Mouse (Mus musculus): ENCODE results near the gene Slc46a3. TPM values are rescaled to one million over a fixed set of nuclear protein-coding genes. Genes with fewer than 3 reads are reported as not detected.

The Slc46a3 gene
- total and polyA plus RNA-seq, 2 experiments from 2014 or later, result 3.1 to 3.5 TPM

- no peak for DNase-seq (ENCODE audit: low spot score)
- H3K36me3 ChIP-seq (replicated peaks; ENCODE audit: control insufficient read depth, insufficient read depth, low read length), result no peaks in the 10 kb centered on the region
- no peaks in the 10 kb centered on the region for H3K27me3 ChIP-seq (ENCODE audit: control insufficient read depth, insufficient read depth, low read length)
- H3K4me1 ChIP-seq (ENCODE audit: control insufficient read depth, insufficient read depth), result no peaks in the 10 kb centered on the region
- 70% methylated on average over 12 of the region's 12 CpGs for WGBS
- no peak overlapping the region for H3K4me3 ChIP-seq (ENCODE audit: low read depth, low read length)
- H3K27ac ChIP-seq (ENCODE audit: low read depth), result no peak overlapping the region
- ATAC-seq (ENCODE audit: insufficient read depth, low read depth), result no peak
- H3K9me3 ChIP-seq (replicated peaks; ENCODE audit: control insufficient read depth, low read length), result no peaks in the 10 kb centered on the region
- H3K4me2 ChIP-seq (ENCODE audit: low read depth, low read length), result no peak overlapping the region
- TF ChIP-seq EP300 (IDR thresholded peaks at IDR 0.05; ENCODE audit: low read depth) (no peak), CTCF (IDR thresholded peaks at IDR 0.05; ENCODE audit: low read depth) (no peak)
- H3K9ac ChIP-seq (replicated peaks; ENCODE audit: low read depth, low read length), result no peak overlapping the region
These were observed 55.2 kb downstream of the Slc46a3 start for GRCm38 (mm10) chr5:147839418-147839817.

GRCm38 (mm10) chr5:147834841-147835500, 59.6 kb downstream of the Slc46a3 start:
- no peaks in the 10 kb centered on the region for H3K27me3 ChIP-seq (ENCODE audit: control insufficient read depth, insufficient read depth, low read length)
- no peak for DNase-seq (ENCODE audit: low spot score)
- 20% methylated on average over 17 of the region's 17 CpGs for WGBS
- ATAC-seq (ENCODE audit: insufficient read depth, low read depth), result no peak
- H3K27ac ChIP-seq (ENCODE audit: low read depth), result no peak overlapping the region
- no peak for TF ChIP-seq EP300 (IDR thresholded peaks at IDR 0.05; ENCODE audit: low read depth)
- no peak for TF ChIP-seq CTCF (IDR thresholded peaks at IDR 0.05; ENCODE audit: low read depth)
- H3K9me3 ChIP-seq (replicated peaks; ENCODE audit: control insufficient read depth, low read length), result no peaks in the 10 kb centered on the region
- no peaks in the 10 kb centered on the region; the same call in 1 of the 2 replicates for H3K4me1 ChIP-seq (ENCODE audit: control insufficient read depth, insufficient read depth)
- no peak overlapping the region for H3K4me3 ChIP-seq (ENCODE audit: low read depth, low read length)
- H3K36me3 ChIP-seq (replicated peaks; ENCODE audit: control insufficient read depth, insufficient read depth, low read length), result no peaks in the 10 kb centered on the region
- no peak overlapping the region for H3K4me2 ChIP-seq (ENCODE audit: low read depth, low read length)
- H3K9ac ChIP-seq (replicated peaks; ENCODE audit: low read depth, low read length), result no peak overlapping the region

- no peak overlapping the region for H3K27ac ChIP-seq (ENCODE audit: low read depth)
- no peak for ATAC-seq (ENCODE audit: insufficient read depth, low read depth)
- 29% methylated on average over 14 of the region's 14 CpGs for WGBS
These were observed 61.8 kb downstream of the Slc46a3 start for GRCm38 (mm10) chr5:147832842-147833241.

GRCm38 (mm10) chr5:147828846-147829245, 65.8 kb downstream of the Slc46a3 start:
- 76% methylated on average over 8 of the region's 8 CpGs for WGBS
- Histone ChIP-seq H3K4me1 (ENCODE audit: control insufficient read depth, insufficient read depth) (peaks cover 10% of the 10 kb centered on the region; the same call in 1 of the 2 replicates), H3K27me3 (ENCODE audit: control insufficient read depth, insufficient read depth, low read length) (no peaks in the 10 kb centered on the region), H3K4me3 (ENCODE audit: low read depth, low read length) (no peak overlapping the region), H3K36me3 (replicated peaks; ENCODE audit: control insufficient read depth, insufficient read depth, low read length) (no peaks in the 10 kb centered on the region), H3K9me3 (replicated peaks; ENCODE audit: control insufficient read depth, low read length) (no peaks in the 10 kb centered on the region), H3K27ac (ENCODE audit: low read depth) (no peak overlapping the region), H3K4me2 (ENCODE audit: low read depth, low read length) (no peak overlapping the region), H3K9ac (replicated peaks; ENCODE audit: low read depth, low read length) (no peak overlapping the region)
- no peak for DNase-seq (ENCODE audit: low spot score)
- TF ChIP-seq EP300 (IDR thresholded peaks at IDR 0.05; ENCODE audit: low read depth), result no peak
- TF ChIP-seq CTCF (IDR thresholded peaks at IDR 0.05; ENCODE audit: low read depth), result no peak
- no peak for ATAC-seq (ENCODE audit: insufficient read depth, low read depth)

More at GRCm38 (mm10) chr5:147832842-147833241, 61.8 kb downstream of the Slc46a3 start:
- TF ChIP-seq CTCF (IDR thresholded peaks at IDR 0.05; ENCODE audit: low read depth) (no peak), EP300 (IDR thresholded peaks at IDR 0.05; ENCODE audit: low read depth) (no peak)
- Histone ChIP-seq H3K4me3 (ENCODE audit: low read depth, low read length) (no peak overlapping the region), H3K36me3 (replicated peaks; ENCODE audit: control insufficient read depth, insufficient read depth, low read length) (no peaks in the 10 kb centered on the region), H3K9me3 (replicated peaks; ENCODE audit: control insufficient read depth, low read length) (no peaks in the 10 kb centered on the region), H3K4me2 (ENCODE audit: low read depth, low read length) (peak overlapping the region; percentile 12; the same call in 1 of the 2 replicates), H3K27me3 (ENCODE audit: control insufficient read depth, insufficient read depth, low read length) (no peaks in the 10 kb centered on the region), H3K9ac (replicated peaks; ENCODE audit: low read depth, low read length) (no peak overlapping the region), H3K4me1 (ENCODE audit: control insufficient read depth, insufficient read depth) (no peaks in the 10 kb centered on the region; the same call in 1 of the 2 replicates)
- no peak for DNase-seq (ENCODE audit: low spot score)

Other genes starting within 250 kb of the Slc46a3 start
- 32.0 and 39.1 TPM in 2 replicates for gene Flt1, start 168.8 kb downstream of the Slc46a3 start, total RNA-seq (2014; rRNA removed; ENCODE audit: low replicate concordance)
- gene Flt1, start 168.8 kb downstream of the Slc46a3 start, polyA plus RNA-seq (2015; fragmentation: Nextera tagmentation; extraction: Ambion mirVana), result 11.8 and 12.3 TPM in 2 replicates
- 116 and 247 TPM in 2 replicates for gene Pomp, start 34.4 kb downstream of the Slc46a3 start, total RNA-seq (2014; rRNA removed; ENCODE audit: low replicate concordance)
- gene Pomp, start 34.4 kb downstream of the Slc46a3 start, polyA plus RNA-seq (2015; fragmentation: Nextera tagmentation; extraction: Ambion mirVana), result 312 and 325 TPM in 2 replicates
- 59.9 and 101 TPM in 2 replicates for gene Mtus2, start 62.5 kb upstream of the Slc46a3 start, total RNA-seq (2014; rRNA removed; ENCODE audit: low replicate concordance)
- 151 and 165 TPM in 2 replicates for gene Mtus2, start 62.5 kb upstream of the Slc46a3 start, polyA plus RNA-seq (2015; fragmentation: Nextera tagmentation; extraction: Ambion mirVana)